ENCODE assay signal across 19 mouse cellular contexts in genomic region chr2:163158979-163159378, GRCm38 (mm10). TPM values are rescaled to one million over a fixed set of nuclear protein-coding genes. Genes with fewer than 3 reads are reported as not detected.
"Had no signal": no experiment of that assay in that cellular context is flagged by ENCODE, and none has a peak within 500 bp of the region (broad histone marks: within the 10 kb centered on the region; RNA-seq: fewer than 3 reads in every experiment).

No protein-coding gene starts in this region.

- H3K9me3 ChIP-seq: liver, embryonic 13.5 days; midbrain, embryonic 15.5 days; neural tube, embryonic 12.5 days; stomach, embryonic 15.5 days had no signal

- H3K36me3 ChIP-seq: liver, embryonic 13.5 days; midbrain, embryonic 12.5 days; midbrain, embryonic 15.5 days; neural tube, embryonic 12.5 days; stomach, embryonic 15.5 days had no signal

- H3K27me3 ChIP-seq: liver, embryonic 13.5 days; midbrain, embryonic 12.5 days; midbrain, embryonic 15.5 days; stomach, embryonic 15.5 days had no signal

- DNase-seq: kidney, adult 2 months; kidney, postnatal 25 days; layer of hippocampus, adult 9-11 months; liver, embryonic 13.5 days; lung, embryonic 14.5 days; lung, postnatal 10 days; retina, postnatal 1 day; spleen, adult 18-20 months; thymus, adult 18-20 months; thymus, postnatal 36 days had no signal

- H3K4me3 ChIP-seq: layer of hippocampus, adult 2 months; liver, embryonic 13.5 days; midbrain, embryonic 12.5 days; midbrain, embryonic 15.5 days; neural tube, embryonic 12.5 days; stomach, embryonic 15.5 days had no signal

- H3K27ac ChIP-seq: kidney, postnatal 0 days; layer of hippocampus, adult 2 months; liver, embryonic 13.5 days; macrophage; midbrain, embryonic 12.5 days; midbrain, embryonic 15.5 days; neural tube, embryonic 12.5 days; stomach, embryonic 15.5 days had no signal

- H3K4me1 ChIP-seq: midbrain, embryonic 12.5 days; neural tube, embryonic 12.5 days; stomach, embryonic 15.5 days had no signal

RNA-seq across cellular contexts. Expression of gene Tox2, which starts 43.9 kb away (rescaled TPM):
- total RNA-seq: megakaryocyte, adult 5-6 weeks; neutrophil, adult 5-6 weeks had no signal
